Mouse (Mus musculus) testis, adult 2 months (tissue): ENCODE measurements at regions not wholly inside any gene's neighbourhood (a gene's known extent, or its start where the extent isn't known, plus 50 kb on each side); places are given as distances from the start of the nearest gene placed in this dataset.

Source experiments
- CTCF ChIP-seq: fragments of 200-500 bp; IDR thresholded peaks from 2 replicates; pipeline ENCODE4 v1.5.1; 2012; ENCODE audit warnings: low read depth, mild to moderate bottlenecking, inconsistent platforms, low read length, moderate library complexity; ENCODE audit not compliant: control insufficient read depth, insufficient read depth, insufficient replicate concordance
- POLR2A ChIP-seq: fragments of 200-500 bp; IDR thresholded peaks from 2 replicates; pipeline ENCODE4 v1.6.1; 2012; ENCODE audit warnings: low read depth, mild to moderate bottlenecking, inconsistent platforms, low read length, moderate library complexity; ENCODE audit not compliant: control insufficient read depth

- TF ChIP-seq POLR2A (no peak), CTCF (no peak)
Measured at GRCm38 (mm10) chr1:42415817-42416538, 279.6 kb upstream of the Pou3f3 start.
